Mouse (Mus musculus): ENCODE results near the gene Olfr424.

GRCm38 (mm10) chr1:174159095-174159494, 27.8 kb downstream of the Olfr424 start:
- TF ChIP-seq CTCF (IDR thresholded peaks at IDR 0.05; ENCODE audit: insufficient read depth, low read length) = no peak
- TF ChIP-seq POLR2A (IDR thresholded peaks at IDR 0.05; ENCODE audit: borderline replicate concordance, extremely low read depth, low read depth, low read length) = no peak

Measured in lung, adult 2 months (tissue).